Mouse (Mus musculus): ENCODE results near the gene Tnk1. TPM values are rescaled to one million over a fixed set of nuclear protein-coding genes. Genes with fewer than 3 reads are reported as not detected.
A peak's percentile ranks its signal among the peaks of the same experiment; 100 is the strongest.

Gene Tnk1
- total and polyA plus RNA-seq, 3 experiments, result 0.25 to 0.35 TPM; not detected in 1

DNA sequence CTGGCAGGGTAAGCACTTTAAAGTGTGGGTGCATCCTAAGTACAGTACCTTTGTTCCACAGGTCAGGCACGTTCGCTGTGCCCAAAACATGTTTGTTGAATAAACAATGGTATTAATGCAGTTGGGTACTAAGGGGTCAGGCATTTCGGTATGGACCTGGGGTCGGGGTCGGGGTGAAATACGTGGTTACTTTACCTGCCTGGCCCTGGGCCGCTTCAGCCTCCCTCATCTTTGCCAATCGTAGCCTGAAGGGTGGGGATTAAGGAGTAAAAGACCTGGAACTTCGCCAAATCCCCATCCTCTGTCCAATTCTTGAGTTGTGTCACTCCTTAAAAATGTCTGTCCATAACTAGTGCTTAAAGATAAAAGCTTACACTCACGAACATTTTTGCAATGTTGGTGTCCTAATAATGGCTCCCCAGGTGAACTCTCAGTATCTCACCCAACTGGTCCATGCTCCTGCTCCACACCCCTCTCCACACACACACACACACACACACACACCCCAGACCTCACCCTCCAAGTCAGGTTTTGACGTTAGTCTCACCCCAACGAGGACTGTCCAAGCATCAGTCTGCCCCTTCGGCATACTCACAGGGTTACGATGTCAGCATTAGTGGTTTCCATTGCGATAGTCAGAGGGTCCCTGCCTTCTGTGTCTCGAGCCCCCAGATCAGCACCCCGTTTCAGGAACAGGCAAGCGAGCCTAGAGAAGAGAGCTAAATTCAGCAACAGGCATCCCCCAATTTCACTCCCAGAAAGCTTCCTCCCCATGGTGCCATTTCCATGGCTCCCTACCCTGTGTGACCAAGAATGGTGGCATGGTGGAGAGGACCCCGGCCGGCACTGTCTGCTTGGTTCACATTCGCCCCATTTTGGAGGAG lies 23.5 kb upstream of the Tnk1 start:
- H3K4me3 ChIP-seq (ENCODE audit: control insufficient read depth in 1 of 2, insufficient read depth in 1 of 2, low read depth in 2 of 2, low read length in 2 of 2), result no peak overlapping the region
- no peak overlapping the region for H3K9ac ChIP-seq (ENCODE audit: control insufficient read depth, low read depth, low read length, poor library complexity, severe bottlenecking)
- H3K36me3 ChIP-seq (ENCODE audit: control insufficient read depth in 1 of 2, insufficient read depth in 2 of 2, low read length in 2 of 2), result peaks cover 0 to 35% of the 10 kb centered on the region in 2 experiments; a peak in 2 of 4 replicates
- H3K4me1 ChIP-seq (ENCODE audit: control insufficient read depth in 1 of 2, insufficient read depth in 2 of 2, low read length in 2 of 2), result peaks cover 14 to 55% of the 10 kb centered on the region in 2 experiments
- H3K9me3 ChIP-seq (replicated peaks; ENCODE audit: insufficient read depth, low read length), result no peaks in the 10 kb centered on the region
- H3K79me2 ChIP-seq (ENCODE audit: control insufficient read depth, insufficient read depth, low read length, poor library complexity), result no peaks in the 10 kb centered on the region
- no peak for DNase-seq (ENCODE audit: low read depth, low spot score)
- no peaks in the 10 kb centered on the region for H3K27me3 ChIP-seq (ENCODE audit: control insufficient read depth in 1 of 2, insufficient read depth in 2 of 2, low read length in 2 of 2)
- TF ChIP-seq CHD1 (IDR thresholded peaks at IDR 0.05; ENCODE audit: low read depth, low read length) (no peak), BHLHE40 (IDR thresholded peaks at IDR 0.05; ENCODE audit: borderline replicate concordance, low read depth, low read length) (no peak), USF1 (IDR thresholded peaks at IDR 0.05; ENCODE audit: low read depth, low read length) (no peak), HCFC1 (IDR thresholded peaks at IDR 0.05; ENCODE audit: low read depth, low read length) (no peak), ZMIZ1 (IDR thresholded peaks at IDR 0.05; ENCODE audit: low read depth, low read length) (no peak), MXI1 (IDR thresholded peaks at IDR 0.05; ENCODE audit: low read depth, low read length) (no peak), KAT2A (conservative IDR thresholded peaks at IDR 0.05; ENCODE audit: low read depth, low read length) (no peak), E2F4 (IDR thresholded peaks at IDR 0.05; ENCODE audit: borderline replicate concordance, low read depth, low read length) (no peak), ZNF384 (IDR thresholded peaks at IDR 0.05; ENCODE audit: low read depth, low read length) (no peak), ZC3H11A (IDR thresholded peaks at IDR 0.05; ENCODE audit: low read depth, low read length) (no peak)
- no peak overlapping the region for H3K27ac ChIP-seq (ENCODE audit: control insufficient read depth, low read depth, low read length)

DNA sequence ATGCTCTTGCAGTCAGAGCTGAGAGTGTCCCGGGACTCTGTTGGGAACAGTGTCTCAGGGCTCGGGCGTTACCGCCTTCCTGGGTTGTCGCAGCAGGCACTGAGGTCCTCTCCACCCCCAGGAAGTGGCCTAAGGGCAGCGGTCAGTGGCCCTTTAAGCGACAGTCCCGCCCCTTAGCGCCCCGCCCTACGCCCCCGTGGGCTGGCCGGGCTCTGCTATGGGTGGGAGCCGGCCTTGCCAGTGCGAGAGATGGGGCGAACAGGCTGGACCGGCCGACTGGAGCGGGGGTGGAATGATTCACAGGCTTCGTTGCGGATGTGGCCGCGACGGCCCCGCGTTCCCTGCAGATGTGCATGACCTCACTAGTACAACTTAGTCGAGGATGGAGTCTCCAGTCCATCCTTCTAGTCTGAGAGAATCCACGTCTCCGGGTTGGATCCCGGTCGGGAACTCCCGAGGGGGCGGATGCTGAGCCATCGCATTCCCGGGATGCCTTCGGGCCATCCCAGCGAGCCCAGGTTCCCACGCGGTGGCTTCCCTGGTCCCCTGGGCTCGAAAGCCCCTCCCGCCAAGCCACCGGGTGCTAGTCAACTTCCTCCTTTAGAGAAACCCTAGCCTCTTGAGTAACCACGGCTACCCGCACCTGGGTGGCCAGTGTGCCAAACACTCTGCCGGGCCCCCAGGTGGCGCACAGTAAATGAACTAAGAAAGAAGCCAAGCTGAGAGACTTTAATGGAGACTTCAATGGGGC lies 22.5 kb upstream of the Tnk1 start, which contains the start of gene Kctd11:
Gene Kctd11 (minus strand): TSS at position 554 of the 751 bp plus-strand sequence.
- Histone ChIP-seq H3K4me3 (ENCODE audit: control insufficient read depth in 1 of 2, insufficient read depth in 1 of 2, low read depth in 2 of 2, low read length in 2 of 2) (peak within 1 kb of the TSS in 1 of 2 experiments; percentile 30; a peak in 2 of 4 replicates), H3K9me3 (replicated peaks; ENCODE audit: insufficient read depth, low read length) (no peaks in the 10 kb centered on the region), H3K27me3 (ENCODE audit: control insufficient read depth in 1 of 2, insufficient read depth in 2 of 2, low read length in 2 of 2) (no peaks in the 10 kb centered on the region), H3K4me1 (ENCODE audit: control insufficient read depth in 1 of 2, insufficient read depth in 2 of 2, low read length in 2 of 2) (peaks cover 14 to 61% of the 10 kb centered on the region in 2 experiments), H3K36me3 (ENCODE audit: control insufficient read depth in 1 of 2, insufficient read depth in 2 of 2, low read length in 2 of 2) (peaks cover 0 to 37% of the 10 kb centered on the region in 2 experiments; a peak in 2 of 4 replicates), H3K79me2 (ENCODE audit: control insufficient read depth, insufficient read depth, low read length, poor library complexity) (no peaks in the 10 kb centered on the region), H3K9ac (ENCODE audit: control insufficient read depth, low read depth, low read length, poor library complexity, severe bottlenecking) (0 out of 2 replicates have a peak within 1 kb of the TSS, but pooled peaks have one; percentile 10), H3K27ac (ENCODE audit: control insufficient read depth, low read depth, low read length) (no peak within 1 kb of the TSS)
- TF ChIP-seq MEF2A (IDR thresholded peaks at IDR 0.05; ENCODE audit: extremely low read depth, insufficient replicate concordance, low read depth, low read length, poor library complexity, severe bottlenecking) (no peak), SMC3 (IDR thresholded peaks at IDR 0.05; ENCODE audit: low read depth, low read length) (0 out of 2 replicates have a peak, but pooled peaks have one; percentile 20), ETS1 (IDR thresholded peaks at IDR 0.05; ENCODE audit: low read depth, low read length) (no peak), SIN3A (IDR thresholded peaks at IDR 0.05; ENCODE audit: low read length) (0 out of 2 replicates have a peak, but pooled peaks have one; percentile 18), CTCF (IDR thresholded peaks at IDR 0.05 in 2 of 3, conservative IDR thresholded peaks at IDR 0.05 in 1 of 3; ENCODE audit: control insufficient read depth in 1 of 3, insufficient read depth in 1 of 3, low read depth in 2 of 3, low read length in 3 of 3, poor library complexity in 1 of 3, severe bottlenecking in 1 of 3) (peak in 2 of 3 experiments; percentile 13 to 22; a peak in 2 of 6 replicates), MAZ (IDR thresholded peaks at IDR 0.05; ENCODE audit: low read depth, low read length) (peak; percentile 24; the same call in 1 of the 2 replicates), MAX (IDR thresholded peaks at IDR 0.05; ENCODE audit: low read length) (0 out of 2 replicates have a peak, but pooled peaks have one; percentile 21)
- peak; percentile 51 for DNase-seq (ENCODE audit: low read depth, low spot score)

Data from MEL (cell line).